In genomic region chr17:74868185-74868907, GRCm38 (mm10) we compare ENCODE assay signal across 15 mouse cellular contexts.
A peak's percentile ranks its signal among the peaks of the same experiment; 100 is the strongest.
DNase-seq lines count a peak whose midpoint lies in the region; ATAC-seq lines count a peak whose summit lies in the region.
"Had no signal": no experiment of that assay in that cellular context is flagged by ENCODE, and none has a peak within 500 bp of the region (broad histone marks: within the 10 kb centered on the region; RNA-seq: fewer than 3 reads in every experiment).

No protein-coding gene starts in this region.

- no peak for DNase-seq in heart, embryonic 10.5 days (ENCODE audit: low spot score)
- no peak for DNase-seq in heart, postnatal 36 days
- DNase-seq in lung, postnatal 14 days: no peak
- no peak for DNase-seq in gastrocnemius, adult 8-10 months (ENCODE audit: low spot score in 2 of 2)
- no peak for DNase-seq in left cerebral cortex, postnatal 4 days
- DNase-seq: adrenal gland, postnatal 14 days; cerebellum, adult 11 months; layer of hippocampus, postnatal 36 days; right cerebral cortex, adult 18-20 months; thymus, postnatal 25 days had no signal

- H3K4me2 ChIP-seq in lung, embryonic 15.5 days: no peak overlapping the region; the same call in 1 of the 2 replicates
- peak overlapping the region; percentile 53 for H3K4me2 ChIP-seq in liver, embryonic 15.5 days
- H3K4me2 ChIP-seq: hindbrain, embryonic 13.5 days had no signal

- H3K4me3 ChIP-seq in heart, embryonic 10.5 days: no peak overlapping the region
- no peak overlapping the region for H3K4me3 ChIP-seq in lung, embryonic 15.5 days
- H3K4me3 ChIP-seq in liver, embryonic 15.5 days (replicated peaks): no peak overlapping the region
- H3K4me3 ChIP-seq: hindbrain, embryonic 13.5 days had no signal

- H3K4me1 ChIP-seq in heart, embryonic 10.5 days: peaks cover 68% of the 10 kb centered on the region
- peaks cover 60% of the 10 kb centered on the region for H3K4me1 ChIP-seq in lung, embryonic 15.5 days
- peaks cover 80% of the 10 kb centered on the region for H3K4me1 ChIP-seq in liver, embryonic 15.5 days (replicated peaks)

- H3K9me3 ChIP-seq in heart, embryonic 10.5 days: no peaks in the 10 kb centered on the region
- H3K9me3 ChIP-seq in lung, embryonic 15.5 days: no peaks in the 10 kb centered on the region
- no peaks in the 10 kb centered on the region for H3K9me3 ChIP-seq in liver, embryonic 15.5 days (replicated peaks)
- H3K9me3 ChIP-seq: hindbrain, embryonic 13.5 days had no signal

- no peak overlapping the region for H3K9ac ChIP-seq in lung, embryonic 15.5 days
- H3K9ac ChIP-seq in liver, embryonic 15.5 days: no peak overlapping the region
- H3K9ac ChIP-seq: hindbrain, embryonic 13.5 days had no signal

- intact Hi-C loops in heart, postnatal 36 days (cut with DNase I): loop anchor here (5.0 kb wide), 1 partner anchor 56 kb away; no protein-coding TSS in a partner anchor
- intact Hi-C loops in left cerebral cortex, postnatal 4 days (cut with DNase I): no loop called here

- H3K27me3 ChIP-seq in heart, embryonic 10.5 days (ENCODE audit: insufficient read depth, poor library complexity, severe bottlenecking): no peaks in the 10 kb centered on the region
- no peaks in the 10 kb centered on the region for H3K27me3 ChIP-seq in lung, embryonic 15.5 days
- no peaks in the 10 kb centered on the region for H3K27me3 ChIP-seq in liver, embryonic 15.5 days
- H3K27me3 ChIP-seq: hindbrain, embryonic 13.5 days had no signal

- H3K27ac ChIP-seq in heart, embryonic 10.5 days: peak overlapping the region; percentile 78
- H3K27ac ChIP-seq in lung, embryonic 15.5 days: 0 out of 2 replicates have a peak overlapping the region, but pooled peaks have one; percentile 19
- H3K27ac ChIP-seq in liver, embryonic 15.5 days (replicated peaks): peak overlapping the region; percentile 43
- H3K27ac ChIP-seq: hindbrain, embryonic 13.5 days had no signal

- H3K36me3 ChIP-seq in heart, embryonic 10.5 days: no peaks in the 10 kb centered on the region
- H3K36me3 ChIP-seq in lung, embryonic 15.5 days: no peaks in the 10 kb centered on the region
- no peaks in the 10 kb centered on the region for H3K36me3 ChIP-seq in liver, embryonic 15.5 days (replicated peaks)
- H3K36me3 ChIP-seq: hindbrain, embryonic 13.5 days had no signal

- WGBS in heart, embryonic 10.5 days: 53% methylated on average over 12 of the region's 12 CpGs
- WGBS in lung, embryonic 15.5 days: 34% methylated on average over 12 of the region's 12 CpGs
- 22% methylated on average over 12 of the region's 12 CpGs for WGBS in liver, embryonic 15.5 days (ENCODE audit: insufficient replicate concordance)

- ATAC-seq in lung, embryonic 15.5 days (ENCODE audit: borderline replicate concordance, extremely low read depth, low FRiP score, low TSS enrichment): no peak
- 0 out of 2 replicates have a peak, but pooled peaks have one; percentile 9 for ATAC-seq in common myeloid progenitor, adult 5-6 weeks (replicated peaks; ENCODE audit: low read depth, poor library complexity, severe bottlenecking)
- ATAC-seq in liver, embryonic 15.5 days (ENCODE audit: insufficient read depth): peak; percentile 35
- ATAC-seq: CD4-positive, CD25-positive, alpha-beta regulatory T cell, adult 4 months had no signal

Comparison
In these comparisons a context has a peak if more than half of its experiments do, and no peak if none do; other contexts are left out.
1. H3K27ac ChIP-seq: peak in every context shown above with its lines; median percentile 78 in heart, embryonic 10.5 days; 43 in liver, embryonic 15.5 days; 19 in lung, embryonic 15.5 days.